Mouse (Mus musculus) heart, postnatal 10 days (tissue): ENCODE measurements around the gene Zmynd19. TPM values are rescaled to one million over a fixed set of nuclear protein-coding genes. Genes with fewer than 3 reads are reported as not detected.

Source experiments
- DNase-seq, 2 experiments: peaks; one replicate each; pipeline ENCODE4 v3.0.0; 2021
- intact Hi-C: fragments of 180-260 bp; cut with DNase I; formaldehyde crosslinking; loops from one replicate; pipeline ENCODE4 v1.15.1; 2025
- total RNA-seq, 2 experiments: library from RNA; stranded (reverse); gene quantifications; 2 replicates each; pipeline ENCODE4 v1.2.3; 2021

Gene Zmynd19
- 10 to 100 TPM; 19.7 to 24.2 TPM for total RNA-seq

DNA sequence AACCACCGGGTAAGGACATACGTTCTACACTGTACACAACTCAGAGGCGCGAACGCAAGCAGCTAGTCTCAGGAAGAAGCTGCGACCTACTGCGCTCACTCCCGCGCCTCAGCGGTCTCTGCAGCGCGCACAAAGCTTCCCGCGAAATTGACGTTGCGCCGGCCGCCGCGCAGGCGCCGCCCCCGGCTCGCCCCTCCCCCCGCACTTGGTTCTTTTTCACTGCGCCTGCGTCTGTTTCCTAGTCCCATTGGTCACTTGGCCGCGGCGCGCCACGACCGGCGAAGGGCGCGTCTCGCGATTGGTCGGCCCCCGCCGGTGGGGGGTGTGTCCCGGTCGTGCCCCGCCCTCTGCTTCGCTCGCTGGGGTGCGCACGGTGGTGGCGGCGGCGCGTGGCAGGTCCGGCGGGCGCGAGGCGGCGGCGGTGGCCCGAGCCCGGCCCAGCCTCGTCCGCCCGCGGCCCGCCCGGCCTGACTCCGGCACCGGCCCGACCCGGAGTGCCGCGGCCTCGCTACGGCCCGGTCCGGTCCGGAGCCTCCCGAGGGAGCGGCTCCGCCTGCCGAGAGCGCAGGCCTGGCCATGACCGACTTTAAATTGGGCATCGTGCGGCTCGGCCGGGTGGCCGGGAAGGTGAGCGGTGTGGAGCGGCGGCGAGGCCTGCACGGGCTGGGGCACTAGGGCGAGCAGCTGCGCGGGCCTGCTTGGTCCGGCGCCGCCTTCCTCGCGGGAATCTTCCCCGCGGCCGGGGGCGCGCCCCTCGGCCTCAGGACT lies at the start of gene Zmynd19:
Zmynd19 (plus strand) TSS at position 372 of the 768 bp plus-strand sequence.
- intact Hi-C loops = loop anchor here (5.0 kb wide), 1 partner anchor 97 kb away; no protein-coding TSS in a partner anchor
- DNase-seq = peak; percentile 98

DNA sequence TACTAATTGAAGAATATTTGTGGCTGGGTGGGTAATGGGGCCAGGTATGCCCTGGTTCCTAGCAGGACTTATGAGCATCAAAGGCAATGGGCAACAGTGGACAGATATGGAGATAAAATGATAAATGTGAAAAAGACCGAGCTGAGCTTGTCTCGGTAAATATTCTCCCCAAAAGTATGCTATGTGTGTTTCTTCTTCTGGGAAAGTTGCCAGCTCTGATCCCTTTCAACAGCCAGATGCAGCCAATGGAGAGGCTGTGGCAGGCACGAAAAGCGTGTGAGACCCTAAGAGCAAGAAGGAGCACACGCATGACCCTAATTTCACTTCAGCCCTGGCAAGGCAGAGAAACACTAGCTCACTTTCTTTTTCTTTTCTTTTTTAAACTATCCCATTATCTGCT lies 48.5 kb upstream of the Zmynd19 start:
- no peak for DNase-seq
- intact Hi-C loops = no loop called here

DNA sequence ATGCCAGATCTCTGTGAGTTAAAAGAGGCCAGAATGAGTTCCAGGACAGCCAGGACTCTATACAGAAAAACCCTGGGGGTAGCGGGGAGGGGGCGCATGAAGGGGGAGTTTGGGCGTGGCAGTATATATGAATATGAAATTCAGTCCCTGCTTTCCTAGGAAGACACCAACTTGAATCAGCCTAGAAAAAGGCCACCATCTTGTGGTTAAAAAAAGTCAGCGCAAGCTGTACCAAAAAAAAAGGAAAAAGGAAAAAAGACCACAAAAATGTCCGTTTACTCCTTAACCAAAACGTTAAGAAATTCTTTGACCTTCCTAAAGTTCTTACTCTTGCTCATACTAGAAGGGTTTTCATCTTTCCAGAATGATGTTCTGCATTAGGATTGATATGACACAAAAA lies 46.6 kb upstream of the Zmynd19 start:
- intact Hi-C loops = no loop called here
- DNase-seq = no peak

DNA sequence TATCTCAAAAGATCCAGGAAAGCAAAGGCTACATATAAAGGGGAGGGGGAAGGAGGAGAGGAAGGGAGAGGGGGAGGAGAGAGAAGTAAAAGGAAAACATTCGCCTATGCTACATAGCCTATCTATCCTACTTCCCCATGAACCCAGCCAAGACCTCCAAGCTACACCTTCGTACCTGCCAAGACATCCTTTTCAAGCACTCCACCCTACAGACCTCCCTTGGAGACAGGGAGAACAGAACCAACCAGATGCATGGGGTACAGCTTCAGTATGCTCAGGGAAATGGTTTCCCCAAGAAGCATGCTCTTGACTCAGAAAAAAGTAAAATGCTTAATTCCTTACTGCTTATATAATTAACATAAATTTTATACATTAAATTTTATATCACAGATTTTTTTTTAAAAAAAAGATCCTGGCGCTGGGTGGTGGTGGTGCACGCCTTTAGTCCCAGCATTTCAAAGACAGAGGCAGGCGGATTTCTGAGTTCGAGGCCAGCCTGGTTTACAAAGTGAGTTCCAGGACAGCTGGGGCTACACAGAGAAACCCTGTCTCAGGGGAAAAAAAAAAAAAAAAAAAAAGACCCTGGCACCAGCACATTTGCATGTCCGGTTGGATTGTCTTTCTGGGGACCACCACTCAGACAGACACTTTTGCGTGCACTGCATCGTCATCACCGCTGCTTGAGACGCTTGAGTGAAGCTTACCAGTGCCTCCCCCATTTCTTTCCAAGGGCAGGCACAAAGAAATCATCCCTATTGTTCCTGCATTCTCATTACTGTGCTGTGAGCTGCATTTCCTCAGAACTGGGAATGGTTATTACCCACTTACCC lies 44.6 kb upstream of the Zmynd19 start:
- intact Hi-C loops = no loop called here
- no peak for DNase-seq

DNA sequence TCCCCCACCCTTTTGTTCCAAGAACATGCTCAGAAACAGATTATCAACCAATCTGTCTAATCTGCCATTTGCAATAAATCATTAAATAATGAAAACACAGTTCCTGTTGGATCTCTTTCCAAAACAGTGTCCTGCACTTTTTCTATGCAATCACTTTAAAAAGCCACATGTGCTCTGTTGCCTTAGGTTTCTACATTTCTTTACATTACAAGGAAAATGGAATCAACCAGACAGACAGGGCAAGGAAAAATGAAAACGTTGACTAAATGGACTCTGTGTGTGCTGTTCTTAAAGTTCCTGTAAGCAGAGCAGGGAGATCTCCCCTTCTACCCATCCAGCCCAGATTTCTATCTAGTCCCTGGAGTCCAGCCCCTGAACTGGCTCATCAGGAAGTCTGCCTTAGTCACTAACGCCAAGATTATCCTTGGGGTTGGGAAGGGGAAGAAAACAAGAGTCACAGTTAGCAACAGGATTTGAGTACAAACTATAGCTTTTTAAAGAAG lies 43.9 kb upstream of the Zmynd19 start:
- DNase-seq = no peak
- intact Hi-C loops = no loop called here

DNA sequence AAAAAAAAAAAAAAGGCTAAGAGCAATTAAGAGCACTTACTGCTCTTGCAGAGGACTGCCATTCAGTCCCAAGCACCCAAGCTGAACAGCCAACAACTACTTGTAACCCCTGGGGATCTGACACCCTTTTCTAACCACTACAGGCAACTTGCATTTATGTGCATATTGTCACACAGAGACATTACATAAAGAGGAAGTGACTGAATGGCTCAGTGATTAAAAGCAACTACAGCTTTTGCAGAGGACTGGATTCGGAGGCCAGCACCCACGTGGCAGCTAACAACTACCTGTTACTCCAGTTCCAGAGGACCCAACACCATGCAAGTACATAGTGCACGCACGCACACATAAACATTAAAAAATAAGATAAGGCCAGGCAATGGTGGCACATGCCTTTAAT lies 39.1 kb upstream of the Zmynd19 start:
- intact Hi-C loops = no loop called here
- no peak for DNase-seq

DNA sequence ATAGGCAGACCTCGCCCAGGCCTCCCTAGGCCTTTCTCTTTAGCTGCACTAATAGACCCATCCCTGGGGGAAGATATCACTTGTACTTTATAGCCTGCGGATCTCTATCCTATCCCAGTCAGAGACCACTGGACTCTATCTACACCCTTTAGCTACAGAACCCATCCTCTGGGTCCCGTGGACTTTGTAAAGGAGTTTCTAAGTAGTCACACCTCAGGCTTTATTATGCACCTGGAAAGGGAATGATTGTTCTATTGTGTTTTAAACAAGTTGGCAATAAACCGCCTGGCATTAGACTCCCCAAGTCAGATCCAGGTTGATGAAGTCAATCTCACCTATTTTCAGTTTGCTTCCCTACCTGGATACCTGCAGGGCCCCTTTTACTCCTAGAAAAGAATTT lies 37.4 kb upstream of the Zmynd19 start:
- DNase-seq = no peak
- intact Hi-C loops = no loop called here

DNA sequence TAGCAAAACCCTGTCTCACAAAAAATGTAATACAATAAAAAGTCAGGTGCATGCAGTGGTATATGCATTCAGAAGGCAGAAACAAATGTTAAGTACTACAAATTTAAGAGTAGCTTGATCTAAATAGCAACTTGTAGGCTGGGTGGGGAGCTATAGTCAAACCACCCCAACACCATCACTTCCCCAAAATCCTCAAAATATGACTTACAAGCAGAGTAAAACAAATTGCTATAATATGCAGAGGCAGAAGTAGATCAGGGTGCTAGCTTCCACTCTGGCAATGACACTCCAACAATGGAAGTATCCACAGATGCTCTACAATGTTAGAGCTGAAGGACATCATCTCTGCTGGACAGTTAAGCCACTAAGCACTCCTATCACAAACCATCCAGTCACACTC lies 37.0 kb upstream of the Zmynd19 start:
- intact Hi-C loops = no loop called here

DNA sequence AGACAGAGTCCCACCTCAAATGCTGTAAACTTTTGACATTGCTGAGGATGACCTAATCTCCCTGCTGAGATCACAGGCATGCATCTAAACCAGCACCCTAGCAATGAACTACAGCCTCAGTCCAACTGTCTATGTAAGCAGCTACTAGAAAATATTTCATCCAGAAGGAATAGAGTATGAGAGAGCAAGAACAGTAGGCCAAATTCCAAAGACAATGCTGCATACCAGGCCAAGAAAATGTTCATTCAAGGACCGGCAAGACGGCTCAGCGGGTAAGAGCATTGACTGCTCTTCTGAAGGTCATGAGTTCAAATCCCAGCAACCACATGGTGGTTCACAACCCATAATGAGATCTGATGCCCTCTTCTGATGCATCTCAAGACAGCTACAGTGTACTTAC lies 34.8 kb upstream of the Zmynd19 start:
- DNase-seq = no peak
- intact Hi-C loops = loop anchor here (5.0 kb wide), 1 partner anchor 62 kb away; no protein-coding TSS in a partner anchor

More for the DNA sequence above, 37.0 kb upstream of the Zmynd19 start:
- DNase-seq = no peak

DNA sequence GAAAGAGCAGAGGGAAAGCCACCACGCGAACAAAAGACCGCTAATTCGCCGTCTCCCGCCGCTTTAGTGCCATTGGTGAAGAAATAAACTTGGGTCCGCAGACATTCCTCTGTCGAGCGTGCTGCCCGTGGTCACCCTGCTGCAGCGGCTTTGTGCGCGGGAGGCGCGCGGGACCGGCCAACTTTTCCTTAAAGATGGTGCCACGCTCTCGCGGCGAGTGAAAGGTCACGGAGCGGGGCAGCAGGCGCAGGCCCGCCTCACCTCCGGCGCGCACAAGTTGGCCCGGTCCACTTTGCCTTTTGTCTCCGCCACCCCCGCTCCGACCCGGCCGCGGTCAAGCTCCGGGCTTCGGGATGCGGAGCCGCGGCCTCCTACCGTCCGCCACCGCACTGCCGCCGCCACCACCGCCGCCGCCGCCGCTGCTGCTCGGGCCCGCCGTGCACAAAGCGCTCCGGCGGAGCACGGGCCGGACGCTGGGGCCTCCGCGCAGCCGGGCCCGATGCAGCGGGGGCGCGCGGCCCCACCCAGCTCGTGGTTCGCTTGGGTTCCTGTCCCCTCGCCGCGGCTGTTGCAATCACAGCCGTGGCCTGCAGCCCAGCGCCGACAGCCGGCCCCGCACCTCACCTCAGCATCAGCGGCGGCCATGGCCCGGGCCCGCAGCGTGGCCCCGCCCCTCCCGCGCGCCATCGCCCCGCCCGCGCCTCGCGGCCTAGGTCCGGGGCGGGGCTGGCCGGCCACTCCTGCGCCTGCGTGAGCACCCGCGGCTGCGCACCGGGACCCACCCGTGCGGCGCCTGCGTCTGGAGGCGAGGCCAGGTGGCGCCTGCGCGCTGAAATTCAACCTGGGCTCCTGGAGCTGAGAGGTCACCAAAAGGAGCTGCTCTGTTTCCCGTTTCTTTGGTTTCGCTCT lies 30.4 kb upstream of the Zmynd19 start, which contains the start of gene Ehmt1:
Ehmt1 (minus strand) TSS at position 685 of the 909 bp plus-strand sequence.
- DNase-seq = peak; percentile 95
- intact Hi-C loops = loop anchor here (5.0 kb wide), 1 partner anchor 67 kb away; no protein-coding TSS in a partner anchor

DNA sequence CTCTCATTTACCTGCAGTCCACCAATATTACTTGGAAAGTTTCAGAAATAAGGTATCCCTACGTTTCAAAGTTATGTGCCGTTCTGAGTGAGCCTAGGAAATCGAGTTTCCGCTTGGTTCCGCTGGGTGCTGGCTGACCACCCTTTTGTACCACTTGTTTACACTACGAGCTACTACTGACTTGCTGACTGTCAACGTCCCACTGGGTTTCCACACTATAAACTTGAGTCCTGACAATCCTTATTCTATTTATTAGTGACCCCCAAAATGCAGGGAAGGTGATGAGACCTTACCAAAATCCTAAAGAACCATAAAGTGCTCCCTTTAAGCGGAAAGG lies 29.8 kb upstream of the Zmynd19 start:
- no peak for DNase-seq
- intact Hi-C loops = loop anchor here (5.0 kb wide), 1 partner anchor 68 kb away; no protein-coding TSS in a partner anchor

DNA sequence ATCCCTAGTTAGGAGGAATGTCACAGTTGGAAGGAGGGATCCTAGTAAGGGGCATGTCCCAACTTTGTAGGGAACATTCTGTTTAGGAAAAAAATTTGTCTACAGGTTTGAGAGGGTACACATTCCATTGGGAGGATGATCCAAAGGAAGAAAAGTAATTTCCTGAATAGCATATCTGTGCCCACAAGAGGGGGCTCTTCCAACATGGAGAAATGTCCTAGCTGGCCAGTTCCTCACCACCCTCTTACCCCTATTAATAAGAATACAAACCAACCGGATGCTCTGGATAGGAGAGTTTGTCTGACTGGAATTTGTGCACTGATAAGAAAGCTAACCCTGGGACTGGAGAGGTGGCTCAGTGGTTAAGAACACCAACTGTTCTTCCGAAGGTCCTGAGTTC lies 26.0 kb upstream of the Zmynd19 start:
- DNase-seq = peak in 1 of 2 experiments; percentile 15
- intact Hi-C loops = no loop called here

DNA sequence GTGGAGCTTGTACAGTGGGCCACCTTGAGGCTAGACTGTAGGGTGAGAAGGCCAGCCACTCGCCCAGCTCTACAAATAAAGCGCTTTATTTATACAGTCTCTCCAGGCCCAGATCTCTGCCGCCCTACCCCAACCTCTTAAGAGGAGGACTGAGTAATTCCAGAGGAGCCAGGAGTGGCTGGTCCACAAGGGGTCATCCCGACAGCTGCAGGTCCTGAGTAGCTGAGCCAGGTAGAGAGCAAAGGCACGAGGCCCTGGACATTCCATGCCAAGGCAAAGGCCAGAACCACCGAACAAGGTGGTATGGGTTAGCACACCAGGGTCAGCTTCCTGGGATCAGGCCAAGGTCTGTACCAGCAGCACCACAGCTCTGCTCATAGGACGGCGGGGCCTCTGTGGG lies 24.3 kb upstream of the Zmynd19 start:
- intact Hi-C loops = no loop called here
- no peak for DNase-seq

DNA sequence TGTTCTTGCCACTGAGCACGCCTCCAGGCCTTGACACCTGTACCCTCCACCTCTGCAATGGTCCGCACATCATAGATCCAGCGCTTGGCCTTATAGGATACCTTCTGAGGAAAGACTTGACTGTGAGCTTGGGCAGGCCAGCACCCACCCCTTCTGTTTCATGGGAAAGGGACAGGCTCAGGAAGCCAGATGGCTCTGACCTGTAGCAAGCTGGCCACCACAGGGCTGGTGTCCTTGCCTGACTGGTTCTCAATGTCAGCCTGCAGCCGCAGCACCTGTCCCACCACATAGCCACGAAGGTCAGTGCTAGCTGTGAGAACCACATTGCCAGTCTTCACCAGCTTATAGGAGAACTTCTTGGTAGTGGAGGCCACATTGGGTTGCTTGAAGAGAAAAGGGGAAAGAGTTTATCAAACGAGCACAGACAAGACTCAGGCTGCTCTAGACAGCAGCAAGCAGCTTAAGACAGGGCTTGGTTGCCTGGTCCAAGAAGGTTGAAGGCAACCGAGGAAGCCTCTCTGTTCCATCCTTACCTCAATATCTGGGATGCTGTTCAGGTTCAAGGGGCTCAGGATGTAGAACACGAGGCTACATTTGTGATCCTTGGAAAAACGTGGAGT lies 23.1 kb upstream of the Zmynd19 start:
- DNase-seq = no peak
- intact Hi-C loops = no loop called here

DNA sequence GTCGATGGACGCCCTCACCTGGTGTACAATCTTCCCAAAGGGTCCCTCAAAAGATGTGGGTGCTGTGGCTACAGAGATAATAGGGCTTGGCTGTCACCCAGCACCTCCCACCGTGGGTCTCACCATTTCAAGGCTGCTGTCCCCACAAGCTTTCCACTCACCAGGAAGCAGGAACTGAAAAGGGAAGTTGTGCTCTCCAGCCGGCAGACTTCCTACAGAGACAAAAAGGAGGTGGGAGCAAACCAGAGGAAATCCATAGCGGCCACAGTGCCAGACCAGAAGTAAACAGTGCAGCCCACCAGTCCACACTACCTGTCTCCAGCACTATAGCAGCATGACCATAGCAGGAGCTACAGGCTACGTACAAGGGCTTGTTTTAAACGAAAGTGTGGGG lies 22.6 kb upstream of the Zmynd19 start:
- intact Hi-C loops = no loop called here
- DNase-seq = no peak

DNA sequence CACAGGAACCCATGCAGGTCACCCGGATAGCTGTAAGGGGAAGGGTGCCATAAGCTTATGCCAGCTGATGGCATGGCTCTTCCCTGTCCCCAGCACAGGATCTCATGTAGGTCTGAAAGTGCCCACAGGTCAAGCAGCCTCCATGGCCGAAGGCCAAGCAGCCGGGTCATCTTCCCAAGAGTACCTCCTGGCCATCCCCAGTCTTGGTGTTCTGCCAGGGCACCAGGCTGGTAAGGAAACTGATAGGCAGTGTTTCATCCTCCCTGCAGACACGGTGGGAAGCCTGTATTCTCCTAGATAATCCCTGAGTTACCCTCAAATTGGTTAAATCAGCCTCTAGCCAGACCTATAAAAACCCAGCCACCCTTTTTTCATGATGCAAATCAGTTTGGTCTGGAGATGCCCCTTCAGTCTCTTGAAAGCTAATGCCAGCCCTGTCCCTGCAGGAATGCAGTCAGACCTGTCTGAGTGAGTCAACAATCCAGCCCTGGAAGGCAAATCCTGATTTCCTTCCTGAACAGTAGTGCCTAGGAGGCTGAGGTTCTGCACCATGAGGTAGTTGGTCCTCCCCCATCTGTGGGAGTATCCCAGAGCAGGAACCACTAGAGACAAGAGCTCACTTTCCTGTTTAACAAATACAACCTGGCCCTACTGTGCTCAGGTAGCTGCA lies 21.6 kb upstream of the Zmynd19 start:
- no peak for DNase-seq
- intact Hi-C loops = no loop called here

DNA sequence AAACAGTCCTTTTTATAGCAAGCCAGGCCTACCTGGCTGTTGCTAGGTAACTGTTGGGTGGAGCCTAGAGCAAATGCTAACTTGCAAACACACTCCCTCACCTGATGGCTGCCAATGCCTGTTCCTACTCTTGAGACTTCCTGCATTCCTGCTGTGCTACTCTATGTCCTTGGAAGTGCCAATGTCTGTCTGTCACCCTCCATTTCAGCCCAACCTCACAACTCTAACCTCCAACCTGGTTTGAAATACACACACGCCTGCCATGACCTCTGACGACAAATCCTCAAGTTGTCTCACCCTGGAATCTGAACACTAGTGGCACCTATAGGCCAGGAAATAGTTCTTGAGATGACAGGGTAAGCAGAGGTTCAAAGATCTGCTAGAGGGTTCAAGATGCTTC lies 20.5 kb upstream of the Zmynd19 start:
- intact Hi-C loops = no loop called here
- no peak for DNase-seq

DNA sequence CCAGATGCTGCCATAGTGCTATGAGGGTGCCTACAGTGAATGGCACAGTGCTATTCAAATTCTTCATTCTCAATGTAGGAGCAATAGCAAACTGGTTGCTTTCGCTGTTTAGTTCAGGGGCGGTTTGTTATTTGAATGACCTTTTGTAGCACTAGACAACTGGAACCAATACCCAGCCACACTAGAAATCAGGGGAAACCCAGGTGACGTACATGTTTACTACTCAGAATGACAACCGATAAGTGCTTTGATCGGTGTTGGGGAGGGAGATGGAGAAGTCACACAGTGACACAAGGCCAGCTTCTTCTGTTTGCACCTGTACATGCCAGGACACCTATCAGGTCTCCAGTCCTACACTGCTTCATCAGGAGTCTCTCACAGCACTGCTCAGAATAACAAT lies 20.0 kb upstream of the Zmynd19 start:
- no peak for DNase-seq
- intact Hi-C loops = no loop called here

DNA sequence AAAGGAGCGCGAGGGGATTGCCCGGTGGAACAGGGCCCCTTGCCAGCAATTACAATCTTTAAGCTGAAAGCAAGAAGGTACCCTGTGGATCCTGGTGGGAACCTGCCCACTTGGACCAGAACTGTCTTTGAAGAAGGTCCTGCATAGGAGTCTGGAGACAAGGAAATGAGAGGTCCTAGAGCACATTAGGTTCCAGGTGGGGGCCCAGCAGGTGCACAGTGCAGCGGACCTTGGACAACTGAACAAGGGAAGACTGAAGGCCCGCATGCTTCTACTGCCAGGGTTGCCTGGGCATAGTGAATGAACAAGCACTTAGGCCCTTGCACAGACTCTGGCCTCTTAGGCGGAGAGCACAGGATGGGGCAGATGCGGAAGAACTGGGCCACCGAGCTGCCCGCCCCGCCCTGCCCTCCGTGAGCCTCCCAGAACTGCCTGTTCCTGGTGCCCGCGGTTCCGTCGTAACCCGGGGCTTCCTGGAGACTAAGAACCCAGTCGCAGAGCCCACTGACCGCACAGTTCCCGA lies 15.1 kb upstream of the Zmynd19 start:
- DNase-seq = no peak
- intact Hi-C loops = no loop called here
